Mouse (Mus musculus) intestine, embryonic 14.5 days (tissue): Measurements from ENCODE around the gene Hacd1. TPM values are rescaled to one million over a fixed set of nuclear protein-coding genes. Genes with fewer than 3 reads are reported as not detected.
"Not testable (repeated sequence)": the region's sequence is repeated elsewhere in the genome, so short reads cannot be mapped to it uniquely, and the experiment has no call there.

Source experiments
- ATAC-seq: fragments of 200-750 bp; cut with Nextera tagmentation; replicated peaks from 2 replicates; pipeline ENCODE4 v1.8.0; 2017; ENCODE audit warnings: low read depth, moderate number of reproducible peaks, moderate TSS enrichment, moderate library complexity; ENCODE audit not compliant: low FRiP score, low TSS enrichment
- DNase-seq: peaks from one replicate; pipeline ENCODE4 v3.0.0-alpha.2; 2018; ENCODE audit warnings: low spot score
- H3K27ac ChIP-seq: fragments of 300-500 bp; sonication (generic); 2 replicates; pipeline ENCODE4 v1.5.1; 2014; ENCODE audit warnings: low read depth, mild to moderate bottlenecking, control low read depth
- H3K27me3 ChIP-seq: fragments of 300-500 bp; sonication (generic); replicated peaks from 2 replicates; pipeline ENCODE4 v1.6.1; 2014; ENCODE audit warnings: low read length, control low read depth; ENCODE audit not compliant: control insufficient read depth, insufficient read depth
- H3K36me3 ChIP-seq: fragments of 300-500 bp; sonication (generic); 2 replicates; pipeline ENCODE4 v1.6.1; 2014; ENCODE audit warnings: low read length, control low read depth; ENCODE audit not compliant: control insufficient read depth, insufficient read depth
- H3K4me1 ChIP-seq: fragments of 300-500 bp; sonication (generic); replicated peaks from 2 replicates; pipeline ENCODE4 v1.6.1; 2014; ENCODE audit warnings: low read length, control low read depth, mixed read lengths; ENCODE audit not compliant: control insufficient read depth, insufficient read depth
- H3K4me2 ChIP-seq: fragments of 300-500 bp; sonication (generic); 2 replicates; pipeline ENCODE4 v1.6.1; 2014; ENCODE audit warnings: low read length
- H3K4me3 ChIP-seq: fragments of 300-500 bp; sonication (generic); 2 replicates; pipeline ENCODE4 v1.5.1; 2014; ENCODE audit warnings: low read depth, low read length, control low read depth, mixed read lengths
- H3K9ac ChIP-seq: fragments of 300-500 bp; sonication (generic); 2 replicates; pipeline ENCODE4 v1.6.1; 2014; ENCODE audit warnings: mild to moderate bottlenecking, low read length
- H3K9me3 ChIP-seq: fragments of 300-500 bp; sonication (generic); 2 replicates; pipeline ENCODE4 v1.6.1; 2016; ENCODE audit warnings: low read length, control low read depth; ENCODE audit not compliant: control insufficient read depth
- WGBS: fragments of 180-500 bp; shearing (Covaris S2); extraction: QIAGEN DNeasy Blood & Tissue Kit; methylation state at CpG from one replicate; pipeline ENCODE4 v1.1.7; 2014; 5-methylcytosine and 5-hydroxymethylcytosine counted together
- polyA plus RNA-seq: library from polyadenylated mRNA; unstranded; fragments of >200 nt; fragmentation: Nextera tagmentation; extraction: Ambion mirVana; gene quantifications from 2 replicates; pipeline ENCODE4 v1.2.1, GENCODE M21; 2014

Hacd1 gene
- 125 and 135 TPM in 2 replicates for polyA plus RNA-seq

DNA sequence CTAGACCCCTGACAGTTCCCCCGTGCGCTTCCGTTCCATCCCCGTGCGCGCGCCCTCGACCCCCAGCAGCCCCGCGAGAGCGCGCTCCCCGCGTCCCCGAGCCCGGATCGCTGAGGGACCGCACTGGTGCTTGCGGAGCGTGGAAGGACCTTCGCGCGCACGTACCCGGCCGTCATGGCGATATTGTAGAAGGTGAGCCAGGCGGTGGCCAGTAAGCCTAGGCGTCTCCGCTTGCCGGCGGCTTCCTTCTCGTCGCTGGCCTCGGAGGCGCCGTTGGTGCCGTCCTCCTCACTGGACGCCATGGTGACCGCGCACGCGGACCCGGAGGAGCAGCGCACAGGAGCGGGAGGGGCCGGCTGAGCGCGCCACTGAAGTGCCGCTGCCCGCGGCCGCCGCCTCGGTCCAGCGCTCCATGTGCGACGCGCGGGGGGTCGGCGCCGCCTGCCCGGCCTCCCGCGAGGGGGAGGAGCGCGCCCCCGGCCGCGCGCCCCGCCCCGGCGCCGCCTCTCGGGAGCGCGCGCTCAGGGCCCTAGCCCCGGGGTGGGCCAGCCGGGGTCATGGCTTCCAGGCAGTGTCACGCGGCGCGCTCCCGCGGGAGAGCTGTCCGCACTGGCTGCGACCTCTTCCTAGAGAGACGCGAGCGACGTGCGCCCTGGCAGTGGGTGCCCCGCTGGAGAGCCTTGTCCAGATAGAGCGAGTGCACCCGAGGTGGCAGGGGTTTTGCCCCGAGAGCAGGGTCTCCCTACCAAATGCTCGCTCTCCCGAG is at the start of gene Hacd1:
Hacd1 (minus strand) TSS at position 570 of the 766 bp plus-strand sequence.
- H3K9me3 ChIP-seq = no peaks in the 10 kb centered on the region

GRCm38 (mm10) chr2:14103924-14104323 is 48.0 kb upstream of the Hacd1 start:
- no peak for ATAC-seq
- no peak overlapping the region for H3K4me2 ChIP-seq
- H3K9ac ChIP-seq = no peak overlapping the region
- DNase-seq = no peak
- H3K4me3 ChIP-seq = no peak overlapping the region
- H3K27ac ChIP-seq = no peak overlapping the region
- no peaks in the 10 kb centered on the region for H3K9me3 ChIP-seq
- H3K4me1 ChIP-seq = no peaks in the 10 kb centered on the region
- 82% methylated on average over 1 of the region's 1 CpGs for WGBS
- peaks cover 14% of the 10 kb centered on the region for H3K36me3 ChIP-seq
- H3K27me3 ChIP-seq = no peaks in the 10 kb centered on the region

More for the DNA sequence above, at the start of gene Hacd1:
- peak within 1 kb of the TSS; percentile 65 for H3K4me3 ChIP-seq
- peak within 1 kb of the TSS; percentile 67 for H3K4me2 ChIP-seq
- peak within 1 kb of the TSS; percentile 87 for H3K27ac ChIP-seq
- no peaks in the 10 kb centered on the region for H3K4me1 ChIP-seq
- H3K9ac ChIP-seq = peak within 1 kb of the TSS; percentile 68
- WGBS = 1% methylated on average over 69 of the region's 101 CpGs
- H3K27me3 ChIP-seq = no peaks in the 10 kb centered on the region
- peak; percentile 93 for DNase-seq
- H3K36me3 ChIP-seq = no peaks in the 10 kb centered on the region
- ATAC-seq = peak; percentile 89

- H3K4me2 ChIP-seq = no peak overlapping the region
- H3K4me1 ChIP-seq = no peaks in the 10 kb centered on the region
- H3K36me3 ChIP-seq = peaks cover 14% of the 10 kb centered on the region
- H3K27me3 ChIP-seq = no peaks in the 10 kb centered on the region
- H3K4me3 ChIP-seq = no peak overlapping the region
- no peak for ATAC-seq
- no peak overlapping the region for H3K27ac ChIP-seq
- no peak for DNase-seq
- H3K9me3 ChIP-seq = no peaks in the 10 kb centered on the region
- H3K9ac ChIP-seq = no peak overlapping the region
- WGBS = 81% methylated on average over 2 of the region's 2 CpGs
Measured at GRCm38 (mm10) chr2:14102603-14103002, 46.7 kb upstream of the Hacd1 start.

- Histone ChIP-seq H3K4me3 (no peak overlapping the region), H3K36me3 (peaks cover 14% of the 10 kb centered on the region), H3K4me2 (no peak overlapping the region), H3K4me1 (no peaks in the 10 kb centered on the region), H3K27me3 (no peaks in the 10 kb centered on the region), H3K27ac (no peak overlapping the region), H3K9me3 (0 out of 2 replicates have a peak, but pooled peaks cover 3% of the 10 kb centered on the region), H3K9ac (no peak overlapping the region)
- DNase-seq = no peak
- no peak for ATAC-seq
Measured at GRCm38 (mm10) chr2:14100533-14100932, 44.6 kb upstream of the Hacd1 start.

DNA sequence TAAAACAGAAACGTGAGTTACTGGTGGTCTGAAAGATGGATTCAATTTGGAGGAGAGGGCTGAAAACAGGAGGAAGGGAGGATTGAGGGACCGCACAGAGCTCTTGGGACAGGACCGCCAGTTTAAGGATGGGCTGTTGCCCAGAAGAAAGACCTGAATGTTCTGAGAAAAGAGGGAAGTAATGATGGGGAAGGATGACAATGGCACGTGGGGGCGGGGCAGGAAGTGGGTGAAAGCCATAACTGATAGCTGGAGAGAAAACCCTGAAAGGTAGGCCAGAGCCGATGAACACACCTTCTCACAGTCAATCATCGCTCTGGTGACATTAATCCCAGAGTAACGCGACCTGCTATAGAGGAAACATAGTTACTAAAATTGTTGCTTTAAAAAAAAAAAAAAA is 22.6 kb upstream of the Hacd1 start:
- not testable (repeated sequence) for H3K27me3 ChIP-seq, H3K4me3 ChIP-seq, H3K4me1 ChIP-seq, H3K27ac ChIP-seq, ATAC-seq, H3K36me3 ChIP-seq, H3K4me2 ChIP-seq, H3K9ac ChIP-seq, H3K9me3 ChIP-seq, DNase-seq
- WGBS = 90% methylated on average over 8 of the region's 9 CpGs

DNA sequence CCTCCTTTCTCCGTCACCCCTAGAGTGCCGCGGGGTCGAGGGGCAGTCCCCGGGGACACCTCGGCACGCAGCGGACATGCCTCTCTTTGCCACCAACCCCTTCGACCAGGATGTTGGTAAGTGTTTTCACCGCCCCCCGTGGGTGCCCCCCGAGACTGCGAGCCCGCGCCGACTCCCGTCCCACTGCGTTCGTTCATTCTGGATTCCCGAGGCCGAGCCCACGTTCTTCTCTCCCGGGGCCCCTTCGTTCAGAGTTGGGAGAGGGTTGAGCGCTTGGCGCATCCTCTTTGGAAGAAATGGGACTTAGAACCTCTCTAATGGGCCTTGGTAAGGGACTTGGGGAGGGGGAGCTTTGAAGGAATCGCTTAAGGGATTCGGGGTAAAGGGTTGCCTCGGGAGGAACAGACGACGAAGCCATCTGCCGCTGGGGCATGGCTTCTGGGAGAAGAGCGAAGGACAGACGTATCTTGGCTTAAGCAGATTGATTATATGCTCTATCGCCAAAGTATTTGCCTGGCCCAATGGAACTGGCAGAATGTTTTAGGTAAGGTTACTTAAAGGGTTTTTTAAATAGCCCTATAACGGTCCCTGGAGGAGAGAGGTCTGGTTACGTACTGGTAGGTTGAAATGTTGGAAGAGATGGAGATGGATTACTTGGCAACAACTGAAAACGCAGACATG is 18.4 kb upstream of the Hacd1 start:
- Histone ChIP-seq H3K27ac (peak overlapping the region; percentile 98), H3K27me3 (no peaks in the 10 kb centered on the region), H3K36me3 (no peaks in the 10 kb centered on the region), H3K4me1 (peaks cover 12% of the 10 kb centered on the region), H3K4me2 (peak overlapping the region; percentile 72), H3K9ac (peak overlapping the region; percentile 97), H3K4me3 (peak overlapping the region; percentile 95), H3K9me3 (no peaks in the 10 kb centered on the region)
- ATAC-seq (no peak; the same call in 1 of the 2 replicates), DNase-seq (no peak)
- 1% methylated on average over 30 of the region's 38 CpGs for WGBS

GRCm38 (mm10) chr2:14073362-14074220 is 17.7 kb upstream of the Hacd1 start, which contains the start of gene Stam:
TSS of gene Stam (plus strand) at chr2:14074098.
- Histone ChIP-seq H3K4me1 (peaks cover 12% of the 10 kb centered on the region), H3K27ac (peak within 1 kb of the TSS; percentile 98), H3K9me3 (no peaks in the 10 kb centered on the region), H3K36me3 (no peaks in the 10 kb centered on the region), H3K4me3 (peak within 1 kb of the TSS; percentile 95), H3K4me2 (peak within 1 kb of the TSS; percentile 72), H3K27me3 (no peaks in the 10 kb centered on the region), H3K9ac (peak within 1 kb of the TSS; percentile 97)
- ATAC-seq (peak; percentile 93), DNase-seq (peak; percentile 99)
- WGBS = under 1% methylated on average over 49 of the region's 50 CpGs

DNA sequence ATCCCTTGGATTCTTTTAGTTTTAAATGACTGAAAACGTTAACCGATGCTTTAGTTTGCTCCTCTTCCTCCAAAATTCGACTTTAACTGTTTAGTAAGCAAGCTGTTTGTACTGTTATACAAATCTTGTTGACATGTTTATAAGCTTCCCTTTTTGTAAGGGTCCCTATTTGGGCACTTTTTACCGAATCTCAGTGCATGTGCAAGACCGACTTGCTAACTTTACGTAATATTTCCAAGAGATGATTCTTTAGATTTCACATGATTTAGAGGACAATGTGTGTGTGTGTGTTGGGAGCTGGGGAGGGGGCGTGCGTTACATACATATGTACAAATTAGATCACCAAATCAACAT is 17.1 kb upstream of the Hacd1 start:
- no peak for ATAC-seq
- no peaks in the 10 kb centered on the region for H3K36me3 ChIP-seq
- peaks cover 12% of the 10 kb centered on the region for H3K4me1 ChIP-seq
- peak overlapping the region; percentile 98 for H3K27ac ChIP-seq
- peak overlapping the region; percentile 72 for H3K4me2 ChIP-seq
- no peaks in the 10 kb centered on the region for H3K9me3 ChIP-seq
- DNase-seq = no peak
- peak overlapping the region; percentile 95 for H3K4me3 ChIP-seq
- WGBS = 10% methylated on average over 8 of the region's 8 CpGs
- no peaks in the 10 kb centered on the region for H3K27me3 ChIP-seq
- peak overlapping the region; percentile 97 for H3K9ac ChIP-seq
